Mouse (Mus musculus): Measurements from ENCODE around the gene BC030870. TPM values are rescaled to one million over a fixed set of nuclear protein-coding genes. Genes with fewer than 3 reads are reported as not detected.

Gene BC030870
- 3.2 TPM for polyA plus RNA-seq (2014; fragmentation: Illumina TruSeq; extraction: RNeasy Lipid Tissue Mini Kit (QIAGEN cat#74804); ENCODE audit: insufficient read depth, low read depth, low replicate concordance)

GRCm38 (mm10) chr8:65129199-65129788 lies at the start of gene BC030870:
Gene BC030870 (minus strand): TSS chr8:65129563.

GRCm38 (mm10) chr8:65074733-65075132 lies 54.6 kb downstream of the BC030870 start, which contains the start of gene Gm10663:
Gene Gm10663 (plus strand): TSS chr8:65075033.

GRCm38 (mm10) chr8:65037117-65037533 lies 92.2 kb downstream of the BC030870 start, which contains the start of gene Apela:
Gene Apela (minus strand): TSS chr8:65037336.

Other genes with a start within 250 kb of the BC030870 start
- 19.7 TPM for gene Tmem192, start 182.4 kb downstream of the BC030870 start, polyA plus RNA-seq (2014; fragmentation: Illumina TruSeq; extraction: RNeasy Lipid Tissue Mini Kit (QIAGEN cat#74804); ENCODE audit: insufficient read depth, low read depth, low replicate concordance)
- gene Trim75, start 141.7 kb downstream of the BC030870 start, polyA plus RNA-seq (2014; fragmentation: Illumina TruSeq; extraction: RNeasy Lipid Tissue Mini Kit (QIAGEN cat#74804); ENCODE audit: insufficient read depth, low read depth, low replicate concordance), result not detected
- gene Trim61, start 111.0 kb downstream of the BC030870 start, polyA plus RNA-seq (2014; fragmentation: Illumina TruSeq; extraction: RNeasy Lipid Tissue Mini Kit (QIAGEN cat#74804); ENCODE audit: insufficient read depth, low read depth, low replicate concordance), result not detected
- not detected for gene Trim60, start 111.0 kb downstream of the BC030870 start, polyA plus RNA-seq (2014; fragmentation: Illumina TruSeq; extraction: RNeasy Lipid Tissue Mini Kit (QIAGEN cat#74804); ENCODE audit: insufficient read depth, low read depth, low replicate concordance)
- not detected for gene Apela, start 92.2 kb downstream of the BC030870 start, polyA plus RNA-seq (2014; fragmentation: Illumina TruSeq; extraction: RNeasy Lipid Tissue Mini Kit (QIAGEN cat#74804); ENCODE audit: insufficient read depth, low read depth, low replicate concordance)
- not detected for gene Gm10663, start 54.5 kb downstream of the BC030870 start, polyA plus RNA-seq (2014; fragmentation: Illumina TruSeq; extraction: RNeasy Lipid Tissue Mini Kit (QIAGEN cat#74804); ENCODE audit: insufficient read depth, low read depth, low replicate concordance)